Mouse (Mus musculus) liver, embryonic 11.5 days (tissue): ENCODE results near the gene Gm28308. TPM values are rescaled to one million over a fixed set of nuclear protein-coding genes. Genes with fewer than 3 reads are reported as not detected.

ENCODE experiments used
- ATAC-seq: fragments of 200-750 bp; cut with Nextera tagmentation; replicated peaks from 2 replicates; pipeline ENCODE4 v1.8.0; 2017; ENCODE audit warnings: moderate number of reproducible peaks, mild to moderate bottlenecking, moderate TSS enrichment, moderate library complexity; ENCODE audit not compliant: low FRiP score
- DNase-seq: peaks from one replicate; pipeline ENCODE4 v3.0.0-alpha.2; 2017; ENCODE audit warnings: low spot score
- H3K27ac ChIP-seq: fragments of 300-500 bp; sonication (generic); 2 replicates; pipeline ENCODE4 v1.5.1; 2014; ENCODE audit warnings: mild to moderate bottlenecking, low read depth, low read length, control low read depth
- H3K27me3 ChIP-seq: fragments of 300-500 bp; sonication (generic); replicated peaks from 2 replicates; pipeline ENCODE4 v1.6.1; 2014; ENCODE audit warnings: low read length, mixed read lengths; ENCODE audit not compliant: control insufficient read depth, insufficient read depth
- H3K36me3 ChIP-seq: fragments of 300-500 bp; sonication (generic); 2 replicates; pipeline ENCODE4 v1.6.1; 2014; ENCODE audit warnings: mild to moderate bottlenecking, low read length, moderate library complexity, mixed read lengths; ENCODE audit not compliant: control insufficient read depth, insufficient read depth
- H3K4me1 ChIP-seq: fragments of 300-500 bp; sonication (generic); replicated peaks from 2 replicates; pipeline ENCODE4 v1.6.1; 2014; ENCODE audit warnings: low read length, mixed read lengths; ENCODE audit not compliant: control insufficient read depth, insufficient read depth
- H3K4me2 ChIP-seq: fragments of 300-500 bp; sonication (generic); 2 replicates; pipeline ENCODE4 v1.6.1; 2014; ENCODE audit warnings: mild to moderate bottlenecking, control low read depth, moderate library complexity
- H3K4me3 ChIP-seq: fragments of 300-500 bp; sonication (generic); 2 replicates; pipeline ENCODE4 v1.5.1; 2014; ENCODE audit warnings: low read depth, low read length, control low read depth
- H3K9ac ChIP-seq: fragments of 300-500 bp; sonication (generic); 2 replicates; pipeline ENCODE4 v1.6.1; 2014; ENCODE audit warnings: low read depth, low read length, control low read depth
- H3K9me3 ChIP-seq: fragments of 300-500 bp; sonication (generic); 2 replicates; pipeline ENCODE4 v1.6.1; 2016; ENCODE audit warnings: low read length, inconsistent platforms, mixed read lengths; ENCODE audit not compliant: control insufficient read depth
- WGBS: fragments of 180-500 bp; shearing (Covaris S2); extraction: QIAGEN DNeasy Blood & Tissue Kit; methylation state at CpG from one replicate; pipeline ENCODE4 v1.1.7; 2014; 5-methylcytosine and 5-hydroxymethylcytosine counted together
- polyA plus RNA-seq: library from polyadenylated mRNA; unstranded; fragments of >200 nt; fragmentation: Nextera tagmentation; extraction: Ambion mirVana; gene quantifications from 2 replicates; pipeline ENCODE4 v1.2.1, GENCODE M21; 2014

Gene Gm28308
- polyA plus RNA-seq, 1 experiment from 2014 or later = not detected

GRCm38 (mm10) chr6:52169499-52170165, 43.5 kb downstream of the Gm28308 start:
- H3K27me3 ChIP-seq = peaks cover 97% of the 10 kb centered on the region
- WGBS = 16% methylated on average over 16 of the region's 16 CpGs
- H3K36me3 ChIP-seq = no peaks in the 10 kb centered on the region
- 0 out of 2 replicates have a peak overlapping the region, but pooled peaks have one; percentile 2 for H3K4me3 ChIP-seq
- H3K9ac ChIP-seq = peak overlapping the region; percentile 47; the same call in 1 of the 2 replicates
- peak overlapping the region; percentile 47 for H3K4me2 ChIP-seq
- ATAC-seq = no peak
- peak; percentile 42 for DNase-seq
- no peaks in the 10 kb centered on the region for H3K9me3 ChIP-seq
- peaks cover 17% of the 10 kb centered on the region for H3K4me1 ChIP-seq
- peak overlapping the region; percentile 61 for H3K27ac ChIP-seq

GRCm38 (mm10) chr6:52168191-52169055, 44.7 kb downstream of the Gm28308 start:
- peak overlapping the region; percentile 32 for H3K4me3 ChIP-seq
- H3K9me3 ChIP-seq = no peaks in the 10 kb centered on the region
- no peaks in the 10 kb centered on the region for H3K36me3 ChIP-seq
- peak overlapping the region; percentile 58 for H3K9ac ChIP-seq
- H3K27ac ChIP-seq = peak overlapping the region; percentile 73
- peak overlapping the region; percentile 55 for H3K4me2 ChIP-seq
- WGBS = 4% methylated on average over 42 of the region's 42 CpGs
- H3K4me1 ChIP-seq = peaks cover 17% of the 10 kb centered on the region
- ATAC-seq (no peak), DNase-seq (peak; percentile 45)
- H3K27me3 ChIP-seq = peaks cover 99% of the 10 kb centered on the region

GRCm38 (mm10) chr6:52167736-52168161, 45.4 kb downstream of the Gm28308 start:
- Histone ChIP-seq H3K9me3 (no peaks in the 10 kb centered on the region), H3K36me3 (no peaks in the 10 kb centered on the region), H3K27me3 (peaks cover 99% of the 10 kb centered on the region), H3K4me3 (no peak overlapping the region; the same call in 1 of the 2 replicates), H3K9ac (peak overlapping the region; percentile 15; the same call in 1 of the 2 replicates), H3K4me1 (peaks cover 17% of the 10 kb centered on the region), H3K27ac (no peak overlapping the region; the same call in 1 of the 2 replicates), H3K4me2 (peak overlapping the region; percentile 55)
- no peak for DNase-seq
- ATAC-seq = no peak
- WGBS = 13% methylated on average over 14 of the region's 14 CpGs

- DNase-seq (no peak), ATAC-seq (no peak)
- Histone ChIP-seq H3K4me1 (peaks cover 14% of the 10 kb centered on the region), H3K4me2 (peak overlapping the region; percentile 55), H3K27ac (peak overlapping the region; percentile 78; the same call in 1 of the 2 replicates), H3K4me3 (no peak overlapping the region), H3K36me3 (no peaks in the 10 kb centered on the region), H3K9me3 (no peaks in the 10 kb centered on the region), H3K9ac (no peak overlapping the region), H3K27me3 (peaks cover 99% of the 10 kb centered on the region)
- WGBS = 32% methylated on average over 1 of the region's 1 CpGs
Observed at GRCm38 (mm10) chr6:52167176-52167575, 46.0 kb downstream of the Gm28308 start.

- WGBS = 12% methylated on average over 4 of the region's 4 CpGs
- DNase-seq (no peak), ATAC-seq (no peak)
- Histone ChIP-seq H3K27me3 (peaks cover 99% of the 10 kb centered on the region), H3K4me3 (no peak overlapping the region), H3K4me1 (peaks cover 12% of the 10 kb centered on the region), H3K4me2 (peak overlapping the region; percentile 55), H3K9ac (no peak overlapping the region), H3K9me3 (no peaks in the 10 kb centered on the region), H3K27ac (peak overlapping the region; percentile 78), H3K36me3 (no peaks in the 10 kb centered on the region)
Observed at GRCm38 (mm10) chr6:52166431-52167077, 46.6 kb downstream of the Gm28308 start.

- DNase-seq = peak; percentile 39
- Histone ChIP-seq H3K4me3 (peak overlapping the region; percentile 37), H3K9ac (peak overlapping the region; percentile 55), H3K27me3 (peaks cover 97% of the 10 kb centered on the region), H3K9me3 (no peaks in the 10 kb centered on the region), H3K27ac (peak overlapping the region; percentile 78), H3K4me1 (peaks cover 12% of the 10 kb centered on the region), H3K36me3 (no peaks in the 10 kb centered on the region), H3K4me2 (peak overlapping the region; percentile 48)
- WGBS = 2% methylated on average over 28 of the region's 28 CpGs
- ATAC-seq = no peak
Observed at GRCm38 (mm10) chr6:52165441-52166370, 47.4 kb downstream of the Gm28308 start.

- H3K4me3 ChIP-seq = peak within 1 kb of the TSS; percentile 41
- H3K9me3 ChIP-seq = no peaks in the 10 kb centered on the region
- WGBS = 2% methylated on average over 25 of the region's 25 CpGs
- ATAC-seq (no peak), DNase-seq (peak; percentile 63)
- H3K27me3 ChIP-seq = peaks cover 97% of the 10 kb centered on the region
- peaks cover 6% of the 10 kb centered on the region for H3K4me1 ChIP-seq
- no peaks in the 10 kb centered on the region for H3K36me3 ChIP-seq
- H3K4me2 ChIP-seq = peak within 1 kb of the TSS; percentile 48
- peak within 1 kb of the TSS; percentile 86 for H3K27ac ChIP-seq
- peak within 1 kb of the TSS; percentile 55 for H3K9ac ChIP-seq
Observed at GRCm38 (mm10) chr6:52164626-52165440, 48.3 kb downstream of the Gm28308 start, which contains the start of gene Hoxa2. Gene Hoxa2 (minus strand): TSS chr6:52164831.
